Mouse (Mus musculus): ENCODE measurements around the gene Iqca.

Gene Iqca

DNA sequence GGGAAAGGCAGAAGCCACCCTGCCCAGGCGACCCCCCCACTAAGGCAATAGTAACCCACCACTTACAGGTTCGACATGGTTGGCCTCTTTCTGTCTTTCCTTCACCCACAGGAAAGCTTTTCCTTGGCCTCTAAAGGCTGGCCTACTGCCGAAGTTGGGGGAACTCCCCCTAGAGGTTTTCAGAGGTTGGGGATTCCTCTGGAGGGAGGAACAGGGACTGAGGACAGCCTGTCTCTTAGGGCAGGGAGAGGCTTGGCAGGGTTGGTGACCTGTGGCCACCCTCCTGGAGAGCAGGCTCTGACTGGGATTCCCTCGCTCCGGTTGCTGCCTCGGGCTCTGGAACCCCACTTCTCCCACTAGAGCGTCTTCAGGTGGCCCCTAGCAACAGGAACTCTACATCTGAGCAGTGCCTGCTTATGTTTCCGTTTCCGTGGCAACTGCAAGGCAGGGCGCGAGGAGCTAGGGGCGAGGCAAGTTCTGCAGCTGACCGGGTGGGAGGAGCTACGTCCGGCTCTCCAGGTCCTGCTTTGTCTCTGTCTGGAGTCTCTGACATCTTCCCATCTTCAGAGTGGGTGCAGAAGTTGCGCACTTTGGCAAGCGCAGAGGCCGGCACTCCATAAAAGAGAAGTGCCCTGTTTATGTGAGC, at the start of gene Iqca:
Gene Iqca (minus strand): TSS at position 303 of the 646 bp plus-strand sequence.
- DNase-seq (ENCODE audit: extremely low spot score, low spot score), result peak; percentile 82

GRCm38 (mm10) chr1:90202207-90202978, 49.2 kb upstream of the Iqca start:
- peak; percentile 78 for DNase-seq (ENCODE audit: extremely low spot score, low spot score)

GRCm38 (mm10) chr1:90201655-90202054, 48.5 kb upstream of the Iqca start:
- no peak for DNase-seq (ENCODE audit: extremely low spot score, low spot score)

GRCm38 (mm10) chr1:90201246-90201645, 48.0 kb upstream of the Iqca start:
- DNase-seq (ENCODE audit: extremely low spot score, low spot score), result no peak

DNA sequence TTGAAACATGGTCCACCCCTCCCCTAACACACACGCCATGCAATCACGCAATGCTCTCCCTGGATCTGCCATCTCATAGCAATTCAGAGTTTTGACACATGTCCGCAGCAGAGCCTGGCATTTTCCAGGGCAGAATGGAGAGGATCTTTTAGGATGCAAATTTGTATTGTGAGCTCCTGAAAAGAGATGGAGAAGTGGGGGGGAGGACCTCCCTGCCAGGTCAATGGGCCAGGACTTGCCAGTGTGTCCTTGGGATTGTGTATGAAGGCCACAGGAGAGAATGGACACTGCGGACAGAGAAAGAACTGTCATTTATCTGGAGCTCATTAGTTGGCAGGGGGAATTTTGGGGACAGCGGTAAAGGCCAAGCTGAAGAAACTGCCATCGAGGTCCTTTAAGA, 35.8 kb upstream of the Iqca start:
- no peak for DNase-seq (ENCODE audit: extremely low spot score, low spot score)

- no peak for DNase-seq (ENCODE audit: extremely low spot score, low spot score)
These were observed 33.7 kb upstream of the Iqca start for GRCm38 (mm10) chr1:90186874-90187273.

- no peak for DNase-seq (ENCODE audit: extremely low spot score, low spot score)
These were observed 33.0 kb upstream of the Iqca start for GRCm38 (mm10) chr1:90186173-90186572.

DNA sequence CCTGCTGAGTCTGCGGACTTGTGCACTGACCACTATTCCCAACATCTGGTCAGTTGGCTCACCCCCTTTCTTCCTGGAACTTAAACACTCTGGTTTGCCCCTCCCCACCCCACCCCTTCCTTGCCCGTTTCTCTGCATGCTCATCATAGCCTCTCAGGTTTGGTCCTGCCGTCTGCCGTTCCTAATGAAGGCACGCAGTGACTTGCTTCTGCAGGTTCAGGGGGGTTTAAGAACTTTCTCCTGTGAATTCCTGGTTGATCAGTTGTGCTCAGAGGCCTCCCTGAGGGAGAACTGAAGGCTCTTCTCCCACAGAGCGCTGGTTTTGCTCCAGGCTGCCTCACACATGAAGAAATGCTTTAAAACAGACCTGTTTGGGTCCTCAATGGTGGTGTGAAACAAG, 30.4 kb upstream of the Iqca start:
- DNase-seq (ENCODE audit: extremely low spot score, low spot score), result no peak

GRCm38 (mm10) chr1:90182521-90182920, 29.3 kb upstream of the Iqca start:
- DNase-seq (ENCODE audit: extremely low spot score, low spot score), result no peak

DNA sequence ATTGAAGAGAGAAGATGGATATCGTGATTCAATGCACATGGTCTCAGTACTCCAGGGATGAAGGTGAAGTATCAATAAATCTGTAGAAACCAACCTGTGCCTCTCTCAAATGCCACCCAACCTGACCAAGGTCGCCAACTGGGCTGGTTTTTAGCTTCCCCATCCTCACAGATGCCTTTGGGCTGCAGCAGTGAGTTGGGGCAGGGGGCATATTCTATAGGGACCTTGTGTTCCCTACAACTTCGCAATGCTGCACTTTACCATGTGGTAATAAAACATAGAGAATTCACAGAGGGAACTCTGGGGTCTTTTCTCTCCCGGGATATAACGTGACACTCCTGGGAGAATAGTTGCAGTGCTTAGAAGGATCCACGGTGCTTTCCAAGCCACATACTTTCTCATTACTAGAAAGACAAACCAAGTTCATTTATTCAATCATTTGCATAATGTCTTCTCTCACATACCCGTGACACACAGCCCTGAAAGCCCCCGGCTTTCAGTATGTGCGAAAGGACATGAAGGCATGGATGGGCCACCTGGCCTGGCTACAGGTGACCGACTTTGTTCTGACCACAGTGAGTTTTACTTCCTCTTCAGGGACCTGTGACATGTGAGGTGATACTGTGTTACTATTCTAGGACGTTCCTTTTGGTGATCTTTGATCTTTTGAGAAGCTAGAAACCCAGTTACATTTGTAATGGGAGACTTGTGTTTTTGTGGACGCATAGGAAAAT, 27.9 kb upstream of the Iqca start:
- no peak for DNase-seq (ENCODE audit: extremely low spot score, low spot score)

DNA sequence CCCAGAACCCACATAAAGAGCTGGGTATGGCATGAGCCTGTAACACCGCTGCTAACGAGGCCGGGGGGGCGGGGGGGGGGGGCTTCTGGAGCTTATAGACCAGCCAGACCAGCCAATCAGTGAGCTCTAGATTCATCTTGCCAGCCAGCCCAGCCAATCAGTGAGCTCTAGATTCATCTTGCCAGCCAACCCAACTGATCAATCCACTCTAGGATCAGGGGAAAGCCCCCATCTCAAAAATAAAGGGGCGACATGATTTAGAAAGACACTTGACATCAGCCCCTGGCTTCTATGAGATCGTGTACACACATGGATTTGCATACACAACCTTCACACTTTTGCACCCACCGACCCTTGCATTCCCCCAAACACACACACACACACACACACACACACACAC, 27.3 kb upstream of the Iqca start:
- DNase-seq (ENCODE audit: extremely low spot score, low spot score), result no peak

GRCm38 (mm10) chr1:90177978-90178377, 24.8 kb upstream of the Iqca start:
- DNase-seq (ENCODE audit: extremely low spot score, low spot score), result no peak

- no peak for DNase-seq (ENCODE audit: extremely low spot score, low spot score)
These were observed 24.4 kb upstream of the Iqca start for GRCm38 (mm10) chr1:90177565-90177964.

DNA sequence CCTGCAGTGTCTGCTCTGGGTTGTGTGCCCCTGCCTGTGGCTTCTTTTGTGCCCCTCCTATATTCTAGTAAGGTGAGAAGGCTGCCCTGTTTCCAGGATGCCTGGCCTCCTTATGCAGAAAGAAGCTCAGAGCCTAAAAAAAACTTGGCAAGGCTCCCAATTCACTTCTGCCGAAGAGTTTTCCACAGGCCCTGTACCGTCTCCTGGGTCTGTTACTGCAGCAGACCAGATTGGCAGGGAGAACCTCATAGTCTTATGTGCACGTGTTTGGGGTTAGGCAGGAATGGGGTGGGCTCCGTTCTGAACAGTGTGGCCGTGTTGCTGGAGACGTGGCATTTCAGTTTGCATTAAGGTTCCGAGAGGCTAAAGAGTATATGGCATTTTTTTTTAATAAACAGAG, 23.0 kb upstream of the Iqca start:
- no peak for DNase-seq (ENCODE audit: extremely low spot score, low spot score)

- no peak for DNase-seq (ENCODE audit: extremely low spot score, low spot score)
These were observed 21.1 kb upstream of the Iqca start for GRCm38 (mm10) chr1:90174338-90174737.

DNA sequence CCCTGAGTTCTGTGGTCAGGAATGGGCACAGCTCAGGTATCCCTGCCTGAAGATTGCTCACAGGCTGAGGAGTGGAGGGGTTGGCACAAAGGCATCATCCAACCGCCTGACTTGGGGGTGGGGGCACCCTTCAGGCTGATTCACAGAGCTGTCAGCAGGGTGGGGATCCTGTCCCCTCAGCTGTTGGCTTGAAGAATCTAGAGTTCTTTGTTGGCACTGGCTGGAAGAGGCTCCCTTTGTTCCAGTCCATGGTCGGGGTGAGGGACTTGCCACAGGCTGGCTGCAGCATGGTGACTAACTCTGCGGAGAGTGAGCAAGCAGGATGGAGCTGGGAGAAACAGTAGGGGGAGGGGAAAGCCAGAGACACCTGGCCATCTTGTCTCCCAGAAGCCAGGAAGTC, 11.1 kb upstream of the Iqca start:
- no peak for DNase-seq (ENCODE audit: extremely low spot score, low spot score)

DNA sequence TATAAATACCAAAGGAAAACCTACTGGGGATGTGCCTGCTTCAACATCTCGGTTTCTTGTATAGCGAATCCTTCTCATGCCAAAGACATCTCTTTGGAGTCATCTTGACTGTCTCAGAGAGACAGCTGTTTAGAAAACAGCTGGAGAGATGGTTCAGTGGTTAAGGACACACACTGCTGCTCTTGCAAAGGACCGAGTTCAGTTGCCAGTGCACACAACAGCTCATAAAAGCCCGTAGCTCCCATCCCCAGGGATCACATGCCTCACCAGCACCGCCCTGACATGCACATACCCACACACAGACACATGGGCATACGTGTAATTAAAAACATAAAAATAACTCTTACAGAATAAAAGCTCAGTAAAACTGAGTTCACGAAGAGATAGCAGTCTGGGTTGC, 10.0 kb upstream of the Iqca start:
- DNase-seq (ENCODE audit: extremely low spot score, low spot score), result no peak

DNA sequence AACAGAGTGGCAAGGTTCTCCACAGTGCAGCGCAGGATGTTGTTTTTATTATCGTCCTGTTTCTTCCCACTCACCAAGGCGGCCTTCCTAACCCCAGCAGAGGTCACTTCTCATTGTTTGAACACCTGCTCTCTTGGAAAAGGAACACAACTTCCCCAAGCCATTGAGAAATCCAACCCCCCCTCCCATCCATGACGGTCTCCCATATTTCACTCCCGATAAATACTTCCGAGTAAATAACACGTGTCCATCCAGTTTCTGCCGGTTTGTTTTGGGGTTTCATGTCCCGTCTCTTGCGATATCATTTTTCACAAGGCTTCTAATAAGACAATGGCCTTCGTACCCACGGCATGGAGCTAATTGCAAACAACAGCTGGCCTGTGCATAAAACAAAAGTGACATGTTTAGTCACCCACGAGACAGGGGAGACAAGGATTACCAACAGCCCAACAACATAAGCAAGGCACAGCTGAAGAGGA, 9.2 kb upstream of the Iqca start:
- DNase-seq (ENCODE audit: extremely low spot score, low spot score), result no peak

DNA sequence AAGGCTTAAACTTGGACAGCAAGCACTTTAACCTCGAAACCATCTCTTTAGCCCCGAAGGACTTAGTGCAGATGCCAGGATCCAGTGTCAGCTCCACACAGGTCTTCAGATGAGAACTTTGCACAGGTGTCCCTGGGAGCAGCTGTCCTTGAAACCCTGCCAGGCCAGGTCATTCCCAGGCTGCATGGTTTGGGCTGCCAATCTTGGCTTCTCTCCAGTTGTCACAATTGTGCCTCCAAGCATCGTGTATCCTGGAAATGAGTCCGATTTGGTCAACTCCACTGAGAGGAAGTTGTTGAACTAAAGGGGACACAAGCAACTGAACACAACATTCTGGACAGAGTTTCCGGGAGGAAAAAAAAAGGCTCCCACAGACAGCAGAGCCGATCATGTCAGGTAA, 8.4 kb upstream of the Iqca start:
- DNase-seq (ENCODE audit: extremely low spot score, low spot score), result no peak

DNA sequence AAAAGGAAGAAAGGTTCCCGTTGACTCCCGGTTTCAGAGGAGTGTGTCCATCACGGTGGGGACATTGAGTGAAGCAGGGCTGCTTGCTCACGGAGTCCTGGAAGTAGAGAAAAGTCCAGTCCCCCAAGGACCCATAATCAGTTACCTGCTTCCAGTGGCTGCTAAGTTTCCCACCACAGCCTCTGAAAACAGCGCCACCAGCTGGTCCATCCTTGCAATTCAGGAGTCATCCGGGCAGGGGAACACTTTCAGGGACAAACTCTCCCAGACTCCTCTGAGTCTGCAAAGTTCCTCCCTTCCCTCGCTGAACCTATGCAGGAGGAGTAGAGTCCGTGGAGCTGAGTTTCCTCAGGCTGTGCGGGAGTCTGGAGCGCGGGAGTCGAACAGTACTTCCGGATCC, 6.7 kb upstream of the Iqca start:
- DNase-seq (ENCODE audit: extremely low spot score, low spot score), result no peak

DNA sequence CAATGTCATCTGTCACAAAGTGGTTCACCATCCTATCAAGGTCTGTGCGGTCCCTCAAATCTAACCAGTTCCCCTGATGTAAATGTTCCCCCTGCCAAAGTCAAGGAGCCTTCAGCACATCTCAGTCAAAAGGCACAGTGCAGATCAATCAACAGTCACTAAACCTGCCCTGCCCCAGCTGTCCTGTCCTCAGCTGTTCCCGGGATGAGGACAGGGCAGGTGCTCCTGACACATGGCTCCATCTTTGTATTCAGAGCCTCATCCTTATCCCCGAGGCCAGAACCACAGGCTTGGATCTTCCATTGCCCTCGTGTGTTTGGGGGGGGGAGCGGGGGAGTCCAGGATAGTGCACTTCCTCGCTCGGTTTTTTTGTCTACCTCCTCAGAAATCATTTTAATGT, 3.4 kb upstream of the Iqca start:
- DNase-seq (ENCODE audit: extremely low spot score, low spot score), result no peak

DNA sequence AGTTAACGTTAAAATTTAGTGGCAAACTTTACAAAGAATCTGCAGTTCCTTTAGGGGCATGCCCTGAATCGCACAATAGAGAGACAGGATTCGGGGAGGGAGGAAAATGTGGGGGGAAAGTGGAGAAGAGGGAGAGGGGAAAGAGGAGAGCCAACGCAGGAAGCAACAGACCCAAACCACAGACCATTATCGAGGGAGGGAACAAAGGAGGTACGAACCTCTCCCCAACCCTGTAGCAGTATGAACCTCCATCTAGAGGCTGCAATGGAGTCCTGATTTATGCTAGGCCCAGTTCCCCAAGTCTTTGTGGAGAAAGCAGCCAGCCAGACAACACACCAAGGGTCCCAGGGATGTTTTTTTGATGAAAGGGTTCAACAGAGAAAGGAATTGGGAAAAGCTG, 586 bp upstream of the Iqca start:
- no peak for DNase-seq (ENCODE audit: extremely low spot score, low spot score)
